Mouse (Mus musculus): ENCODE results near the gene Sult1c2.

DNA sequence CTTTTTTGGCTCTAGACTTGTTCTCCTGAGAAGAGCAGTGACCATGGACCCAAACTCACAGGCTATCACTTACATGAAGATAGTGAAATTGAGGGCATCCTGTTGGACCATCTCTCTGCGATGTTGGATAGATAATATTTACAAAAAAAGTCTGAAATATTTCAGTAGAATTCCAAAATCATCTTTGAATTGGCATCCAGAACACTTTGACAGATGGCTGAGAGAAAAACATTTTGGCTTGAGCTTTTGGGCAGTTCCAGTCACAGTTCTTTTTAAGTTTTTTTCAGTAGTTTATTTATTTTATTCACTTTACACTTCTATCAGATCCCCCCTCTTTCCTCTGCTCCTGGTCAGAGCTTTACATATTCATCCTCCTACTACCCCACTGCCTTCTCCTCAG is 62.8 kb downstream of the Sult1c2 start:
- no peak for TF ChIP-seq CTCF (IDR thresholded peaks at IDR 0.05; ENCODE audit: insufficient read depth, low read depth, low read length)
- no peak for TF ChIP-seq POLR2A (IDR thresholded peaks at IDR 0.05; ENCODE audit: insufficient read depth, low read depth, low read length)

Measured in olfactory bulb, adult 2 months (tissue).